Mouse (Mus musculus): ENCODE measurements around the gene Tab1. TPM values are rescaled to one million over a fixed set of nuclear protein-coding genes. Genes with fewer than 3 reads are reported as not detected.

Tab1 gene
- polyA plus RNA-seq (2014; fragmentation: Nextera tagmentation; extraction: Ambion mirVana), result 33.1 and 36.6 TPM in 2 replicates

DNA sequence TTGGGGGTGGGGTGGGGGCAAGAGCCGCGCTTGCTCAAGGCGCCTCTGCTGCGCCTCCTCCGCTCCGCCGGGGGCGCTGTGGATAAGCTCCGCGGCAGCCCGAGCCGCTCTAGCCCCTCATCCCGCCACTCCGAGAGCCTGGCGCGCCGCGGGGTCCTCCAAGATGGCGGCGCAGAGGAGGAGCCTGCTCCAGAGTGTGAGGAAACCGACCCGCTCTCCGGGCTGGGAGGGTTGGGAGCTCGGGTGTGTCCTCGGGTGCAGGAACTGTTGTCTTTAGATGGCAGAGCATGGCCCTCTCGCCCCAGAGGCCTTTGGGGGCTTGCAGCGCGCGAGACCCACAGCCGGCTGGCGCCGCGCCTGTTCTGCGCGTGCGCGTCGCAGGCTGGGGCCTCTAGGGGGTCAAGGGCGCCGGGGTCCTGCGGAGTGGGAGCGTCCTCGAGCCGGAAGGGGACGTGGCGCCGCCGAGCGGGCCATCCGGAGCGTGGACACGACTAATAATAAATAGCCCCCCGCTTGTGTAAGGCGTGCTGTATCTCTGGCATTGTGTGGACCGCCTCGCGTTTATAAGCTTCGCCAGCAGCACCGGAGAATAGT is at the start of gene Tab1:
Tab1 (plus strand) TSS at position 135 of the 594 bp plus-strand sequence.
- peak; percentile 98 for ATAC-seq
- Histone ChIP-seq H3K4me1 (ENCODE audit: control insufficient read depth, insufficient read depth, low read length) (peaks cover 11% of the 10 kb centered on the region), H3K4me2 (ENCODE audit: low read length) (peak within 1 kb of the TSS; percentile 91), H3K36me3 (ENCODE audit: control insufficient read depth, insufficient read depth, low read length) (0 out of 2 replicates have a peak, but pooled peaks cover 4% of the 10 kb centered on the region), H3K27ac (ENCODE audit: low read depth, low read length) (peak within 1 kb of the TSS; percentile 97), H3K9ac (ENCODE audit: low read length) (peak within 1 kb of the TSS; percentile 86), H3K9me3 (replicated peaks; ENCODE audit: control insufficient read depth, low read length) (no peaks in the 10 kb centered on the region), H3K4me3 (ENCODE audit: low read depth, low read length) (peak within 1 kb of the TSS; percentile 57), H3K27me3 (replicated peaks; ENCODE audit: control insufficient read depth, insufficient read depth, low read length) (no peaks in the 10 kb centered on the region)
- WGBS, result under 1% methylated on average over 53 of the region's 59 CpGs
- peak; percentile 97 for DNase-seq (ENCODE audit: low spot score)

DNA sequence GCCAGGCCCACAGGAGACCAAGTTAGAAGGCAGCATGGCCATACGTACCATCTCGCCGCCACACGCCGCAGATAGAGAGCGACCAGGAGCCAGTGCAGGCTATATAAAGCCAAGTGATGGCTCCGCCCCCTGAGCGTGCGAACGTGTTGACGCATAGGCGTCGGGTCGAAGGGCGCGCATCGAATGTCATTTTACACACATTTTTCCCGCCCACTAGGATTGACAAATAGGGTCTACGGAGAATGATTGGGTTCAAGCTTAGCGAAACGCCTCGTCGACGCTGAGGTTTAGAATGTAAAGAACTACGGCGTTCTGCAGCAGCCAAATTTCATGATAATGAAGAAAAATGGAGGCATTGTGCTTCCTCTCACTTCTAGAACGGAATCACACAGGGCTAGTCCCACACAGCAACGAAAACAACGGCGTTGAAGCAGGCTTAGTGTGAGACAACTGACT is 49.6 kb upstream of the Tab1 start:
- Histone ChIP-seq H3K9me3 (replicated peaks; ENCODE audit: control insufficient read depth, low read length) (no peaks in the 10 kb centered on the region), H3K36me3 (ENCODE audit: control insufficient read depth, insufficient read depth, low read length) (peaks cover 39% of the 10 kb centered on the region), H3K4me3 (ENCODE audit: low read depth, low read length) (peak overlapping the region; percentile 64), H3K9ac (ENCODE audit: low read length) (peak overlapping the region; percentile 94), H3K27me3 (replicated peaks; ENCODE audit: control insufficient read depth, insufficient read depth, low read length) (no peaks in the 10 kb centered on the region), H3K4me1 (ENCODE audit: control insufficient read depth, insufficient read depth, low read length) (peaks cover 12% of the 10 kb centered on the region), H3K4me2 (ENCODE audit: low read length) (peak overlapping the region; percentile 80), H3K27ac (ENCODE audit: low read depth, low read length) (peak overlapping the region; percentile 97)
- WGBS, result under 1% methylated on average over 30 of the region's 30 CpGs
- peak; percentile 96 for ATAC-seq
- peak; percentile 100 for DNase-seq (ENCODE audit: low spot score)

DNA sequence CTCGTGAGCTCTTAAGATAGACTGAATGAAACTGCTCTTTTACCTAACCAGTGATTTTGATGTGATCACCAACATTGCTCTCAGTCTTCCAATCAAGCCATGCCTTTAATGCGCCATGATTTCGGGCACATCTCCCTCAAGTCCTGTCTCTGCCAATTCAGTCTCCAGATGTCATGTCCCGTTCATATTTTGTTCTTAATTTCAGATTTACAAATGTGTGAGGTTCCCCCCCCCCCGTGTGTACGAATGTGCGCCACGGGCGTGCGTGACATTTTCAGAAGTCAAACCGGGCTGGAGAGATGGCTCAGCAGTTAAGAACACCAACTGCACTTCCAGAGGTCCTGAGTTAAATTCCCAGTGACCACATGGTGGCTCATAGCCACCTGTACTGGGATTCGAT is 49.2 kb upstream of the Tab1 start:
- H3K9ac ChIP-seq (ENCODE audit: low read length), result peak overlapping the region; percentile 73
- peaks cover 34% of the 10 kb centered on the region for H3K36me3 ChIP-seq (ENCODE audit: control insufficient read depth, insufficient read depth, low read length)
- H3K27me3 ChIP-seq (replicated peaks; ENCODE audit: control insufficient read depth, insufficient read depth, low read length), result no peaks in the 10 kb centered on the region
- H3K4me2 ChIP-seq (ENCODE audit: low read length), result peak overlapping the region; percentile 80
- WGBS, result 3% methylated on average over 12 of the region's 12 CpGs
- ATAC-seq, result peak; percentile 56
- H3K4me3 ChIP-seq (ENCODE audit: low read depth, low read length), result peak overlapping the region; percentile 64
- H3K4me1 ChIP-seq (ENCODE audit: control insufficient read depth, insufficient read depth, low read length), result peaks cover 12% of the 10 kb centered on the region
- peak overlapping the region; percentile 97 for H3K27ac ChIP-seq (ENCODE audit: low read depth, low read length)
- DNase-seq (ENCODE audit: low spot score), result no peak
- H3K9me3 ChIP-seq (replicated peaks; ENCODE audit: control insufficient read depth, low read length), result no peaks in the 10 kb centered on the region

DNA sequence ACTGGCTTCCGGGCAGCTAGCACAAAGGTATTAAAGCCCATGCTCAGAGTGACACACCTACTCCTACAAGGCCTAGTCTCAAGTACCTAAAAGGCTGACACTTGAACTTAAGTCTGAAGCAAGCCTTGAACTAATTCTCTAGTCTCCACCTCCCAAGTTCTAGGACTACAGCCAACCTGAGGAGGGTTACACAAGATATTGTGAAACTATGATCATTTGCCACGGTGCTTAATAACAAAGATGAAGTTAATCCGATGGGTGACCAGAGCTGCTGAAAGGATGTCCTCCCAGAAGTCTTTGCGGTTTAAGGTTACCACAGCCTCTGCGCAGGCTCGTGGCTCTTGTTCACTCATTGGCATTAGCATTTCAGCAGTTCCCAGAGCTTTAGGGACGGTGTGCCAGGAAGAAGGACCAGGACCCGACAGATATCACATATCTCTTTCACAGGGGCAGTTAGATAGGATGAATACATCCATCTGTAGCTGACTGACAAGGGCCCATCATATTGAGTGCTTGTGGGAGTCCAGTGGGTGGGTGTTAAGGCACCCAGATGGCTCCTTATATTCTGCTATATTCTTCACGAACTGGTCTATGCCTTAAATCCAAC is 45.4 kb upstream of the Tab1 start:
- Histone ChIP-seq H3K4me3 (ENCODE audit: low read depth, low read length) (no peak overlapping the region), H3K4me1 (ENCODE audit: control insufficient read depth, insufficient read depth, low read length) (no peaks in the 10 kb centered on the region; the same call in 1 of the 2 replicates), H3K36me3 (ENCODE audit: control insufficient read depth, insufficient read depth, low read length) (no peaks in the 10 kb centered on the region), H3K9me3 (replicated peaks; ENCODE audit: control insufficient read depth, low read length) (no peaks in the 10 kb centered on the region), H3K27ac (ENCODE audit: low read depth, low read length) (no peak overlapping the region), H3K4me2 (ENCODE audit: low read length) (no peak overlapping the region), H3K9ac (ENCODE audit: low read length) (no peak overlapping the region), H3K27me3 (replicated peaks; ENCODE audit: control insufficient read depth, insufficient read depth, low read length) (0 out of 2 replicates have a peak, but pooled peaks cover 9% of the 10 kb centered on the region)
- WGBS, result 91% methylated on average over 9 of the region's 9 CpGs
- ATAC-seq, result no peak
- DNase-seq (ENCODE audit: low spot score), result no peak

DNA sequence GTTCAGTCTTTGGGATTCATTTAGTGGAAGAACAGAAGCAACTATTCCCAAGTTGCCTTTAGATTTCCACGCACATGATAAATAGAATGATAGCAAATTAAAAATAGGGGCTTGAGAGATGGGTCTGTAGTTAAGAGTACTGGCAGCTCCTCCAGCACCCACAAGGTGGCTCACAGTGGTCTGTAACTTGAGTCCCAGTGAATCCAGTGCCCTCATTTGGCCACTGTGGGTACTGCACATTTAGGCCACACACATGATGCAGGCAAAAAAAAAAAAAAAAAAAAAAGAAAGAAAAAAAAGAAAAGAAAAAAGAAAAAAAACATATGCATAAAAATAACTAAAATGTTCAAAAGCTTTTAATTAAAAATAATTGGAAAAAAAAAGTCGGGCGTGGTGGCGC is 44.3 kb upstream of the Tab1 start:
- peak; percentile 97 for DNase-seq (ENCODE audit: low spot score)
- 30% methylated on average over 4 of the region's 4 CpGs for WGBS
- ATAC-seq, result peak; percentile 38

DNA sequence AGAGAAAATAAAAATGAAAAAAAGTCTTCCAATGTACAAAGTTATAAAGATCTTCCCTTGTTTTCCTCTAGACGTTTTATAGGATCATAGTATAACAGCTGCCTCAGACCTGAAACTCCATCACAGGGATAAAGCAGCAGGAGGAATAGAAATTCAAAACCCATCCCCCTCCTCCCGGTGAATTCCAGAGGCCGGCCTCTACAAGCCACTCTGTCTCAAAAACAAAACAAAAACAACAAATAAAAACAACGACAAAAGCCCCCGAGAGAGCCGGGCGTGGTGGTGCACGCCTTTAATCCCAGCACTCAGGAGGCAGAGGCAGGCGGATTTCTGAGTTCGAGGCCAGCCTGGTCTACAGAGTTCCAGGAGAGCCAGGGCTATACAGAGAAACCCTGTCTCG is 42.8 kb upstream of the Tab1 start:
- no peak for DNase-seq (ENCODE audit: low spot score)
- WGBS, result 74% methylated on average over 11 of the region's 11 CpGs

More for the DNA sequence above, 44.3 kb upstream of the Tab1 start:
- no peak overlapping the region for H3K4me2 ChIP-seq (ENCODE audit: low read length)
- H3K36me3 ChIP-seq (ENCODE audit: control insufficient read depth, insufficient read depth, low read length), result no peaks in the 10 kb centered on the region
- 0 out of 2 replicates have a peak, but pooled peaks cover 9% of the 10 kb centered on the region for H3K27me3 ChIP-seq (replicated peaks; ENCODE audit: control insufficient read depth, insufficient read depth, low read length)
- no peak overlapping the region for H3K9ac ChIP-seq (ENCODE audit: low read length)
- no peak overlapping the region for H3K4me3 ChIP-seq (ENCODE audit: low read depth, low read length)
- H3K27ac ChIP-seq (ENCODE audit: low read depth, low read length), result no peak overlapping the region
- no peaks in the 10 kb centered on the region for H3K9me3 ChIP-seq (replicated peaks; ENCODE audit: control insufficient read depth, low read length)
- H3K4me1 ChIP-seq (ENCODE audit: control insufficient read depth, insufficient read depth, low read length), result no peaks in the 10 kb centered on the region; the same call in 1 of the 2 replicates

DNA sequence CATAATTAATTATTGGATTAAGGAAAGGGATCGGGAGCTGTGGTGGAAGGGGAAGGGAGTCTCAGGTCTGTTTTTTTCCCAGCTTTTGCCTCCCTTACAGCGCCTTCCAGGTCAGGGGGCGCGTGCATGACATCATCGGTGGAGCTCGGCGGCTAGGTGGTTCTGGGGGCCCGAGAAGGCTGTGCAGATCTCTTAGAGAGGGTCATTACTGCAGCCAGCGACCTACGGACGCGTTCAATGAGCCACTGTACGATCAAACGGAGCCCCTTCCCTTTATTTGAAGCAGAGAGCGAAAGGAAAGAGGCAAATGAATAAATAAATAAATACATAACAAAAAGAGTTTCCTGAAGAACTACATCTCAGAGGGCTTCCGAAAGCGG is 42.2 kb upstream of the Tab1 start:
- no peaks in the 10 kb centered on the region; the same call in 1 of the 2 replicates for H3K4me1 ChIP-seq (ENCODE audit: control insufficient read depth, insufficient read depth, low read length)
- no peak overlapping the region for H3K27ac ChIP-seq (ENCODE audit: low read depth, low read length)
- H3K9ac ChIP-seq (ENCODE audit: low read length), result peak overlapping the region; percentile 89
- peak overlapping the region; percentile 79 for H3K4me3 ChIP-seq (ENCODE audit: low read depth, low read length)
- 0% methylated on average over 17 of the region's 17 CpGs for WGBS
- H3K9me3 ChIP-seq (replicated peaks; ENCODE audit: control insufficient read depth, low read length), result no peaks in the 10 kb centered on the region
- ATAC-seq (peak; percentile 32), DNase-seq (ENCODE audit: low spot score) (peak; percentile 56)
- H3K36me3 ChIP-seq (ENCODE audit: control insufficient read depth, insufficient read depth, low read length), result no peaks in the 10 kb centered on the region
- H3K4me2 ChIP-seq (ENCODE audit: low read length), result peak overlapping the region; percentile 88
- 0 out of 2 replicates have a peak, but pooled peaks cover 9% of the 10 kb centered on the region for H3K27me3 ChIP-seq (replicated peaks; ENCODE audit: control insufficient read depth, insufficient read depth, low read length)

More for the DNA sequence above, 42.8 kb upstream of the Tab1 start:
- 0 out of 2 replicates have a peak, but pooled peaks cover 9% of the 10 kb centered on the region for H3K27me3 ChIP-seq (replicated peaks; ENCODE audit: control insufficient read depth, insufficient read depth, low read length)
- no peaks in the 10 kb centered on the region; the same call in 1 of the 2 replicates for H3K4me1 ChIP-seq (ENCODE audit: control insufficient read depth, insufficient read depth, low read length)
- H3K4me2 ChIP-seq (ENCODE audit: low read length), result no peak overlapping the region
- H3K9me3 ChIP-seq (replicated peaks; ENCODE audit: control insufficient read depth, low read length), result no peaks in the 10 kb centered on the region
- H3K36me3 ChIP-seq (ENCODE audit: control insufficient read depth, insufficient read depth, low read length), result no peaks in the 10 kb centered on the region
- no peak overlapping the region for H3K27ac ChIP-seq (ENCODE audit: low read depth, low read length)
- no peak overlapping the region for H3K4me3 ChIP-seq (ENCODE audit: low read depth, low read length)
- ATAC-seq, result no peak
- no peak overlapping the region; the same call in 1 of the 2 replicates for H3K9ac ChIP-seq (ENCODE audit: low read length)

DNA sequence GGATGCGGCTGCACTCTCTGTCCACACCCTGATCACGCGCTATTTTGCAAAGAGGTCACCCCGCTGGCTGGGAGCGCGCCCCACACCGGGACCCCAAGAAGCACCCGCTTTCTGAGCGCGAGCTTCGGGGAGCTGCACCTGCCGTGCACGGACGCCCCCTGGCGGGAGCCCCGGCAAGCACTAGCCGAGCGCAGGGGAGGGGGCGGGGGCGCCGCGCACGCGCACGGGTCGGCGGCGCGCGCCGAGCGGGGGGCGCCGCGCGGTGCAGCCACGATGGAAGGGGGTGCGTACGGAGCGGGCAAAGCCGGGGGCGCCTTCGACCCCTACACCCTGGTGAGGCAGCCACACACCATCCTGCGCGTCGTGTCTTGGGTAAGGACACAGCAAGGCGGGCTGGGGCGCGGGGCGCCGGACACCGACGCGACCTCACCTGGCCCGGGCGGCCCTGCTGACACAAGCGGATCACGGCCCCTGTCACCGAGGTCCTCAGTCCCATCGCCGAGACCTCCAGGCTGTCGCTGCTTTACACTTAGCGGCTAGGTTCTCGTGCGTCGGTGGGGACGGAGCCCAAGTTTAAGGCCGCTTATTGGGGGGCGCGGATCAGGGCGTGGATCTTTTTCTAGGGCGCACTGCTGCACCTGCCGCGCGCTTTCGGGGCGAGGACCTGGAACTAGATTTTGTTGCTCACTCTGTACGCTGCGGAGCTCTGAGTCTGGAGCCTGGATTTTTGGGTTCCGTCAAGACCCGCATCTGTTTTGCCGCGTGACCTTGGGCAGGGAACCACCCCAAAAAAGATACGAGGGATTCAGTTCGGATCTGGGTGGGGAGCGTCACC is 41.6 kb upstream of the Tab1 start, which contains the start of the genes Syngr1 and Rpl3:
Syngr1 (plus strand) TSS at position 214 of the 835 bp plus-strand sequence.
Rpl3 (minus strand) TSS at position 748 of the 835 bp plus-strand sequence.
- peak within 1 kb of the TSS; percentile 88 for H3K4me2 ChIP-seq (ENCODE audit: low read length)
- no peaks in the 10 kb centered on the region for H3K9me3 ChIP-seq (replicated peaks; ENCODE audit: control insufficient read depth, low read length)
- H3K27me3 ChIP-seq (replicated peaks; ENCODE audit: control insufficient read depth, insufficient read depth, low read length), result 0 out of 2 replicates have a peak, but pooled peaks cover 9% of the 10 kb centered on the region
- H3K36me3 ChIP-seq (ENCODE audit: control insufficient read depth, insufficient read depth, low read length), result no peaks in the 10 kb centered on the region
- H3K4me3 ChIP-seq (ENCODE audit: low read depth, low read length), result peak within 1 kb of the TSS; percentile 79
- no peak within 1 kb of the TSS for H3K27ac ChIP-seq (ENCODE audit: low read depth, low read length)
- ATAC-seq (peak; percentile 78), DNase-seq (ENCODE audit: low spot score) (peak; percentile 85)
- 1% methylated on average over 69 of the region's 86 CpGs for WGBS
- peak within 1 kb of the TSS; percentile 89 for H3K9ac ChIP-seq (ENCODE audit: low read length)
- H3K4me1 ChIP-seq (ENCODE audit: control insufficient read depth, insufficient read depth, low read length), result no peaks in the 10 kb centered on the region; the same call in 1 of the 2 replicates

Data from forebrain, embryonic 14.5 days (tissue).